Mouse (Mus musculus): ENCODE measurements around the gene Rasgrp4.
"Not testable (repeated sequence)": the region's sequence is repeated elsewhere in the genome, so short reads cannot be mapped to it uniquely, and the experiment has no call there.

Gene Rasgrp4

GRCm38 (mm10) chr7:29134693-29135386 is at the start of gene Rasgrp4:
Gene Rasgrp4 (plus strand): TSS chr7:29134851.
- DNase-seq (ENCODE audit: low spot score): no peak

- no peak for DNase-seq (ENCODE audit: low spot score)
Observed at GRCm38 (mm10) chr7:29085981-29086380, 48.7 kb upstream of the Rasgrp4 start.

- no peak for DNase-seq (ENCODE audit: low spot score)
Observed at GRCm38 (mm10) chr7:29086902-29087301, 47.7 kb upstream of the Rasgrp4 start.

- DNase-seq (ENCODE audit: low spot score): no peak
Observed at GRCm38 (mm10) chr7:29088817-29089216, 45.8 kb upstream of the Rasgrp4 start.

GRCm38 (mm10) chr7:29097131-29097530 is 37.5 kb upstream of the Rasgrp4 start:
- DNase-seq (ENCODE audit: low spot score): no peak

GRCm38 (mm10) chr7:29101286-29102017 is 33.2 kb upstream of the Rasgrp4 start:
- DNase-seq (ENCODE audit: low spot score): no peak

GRCm38 (mm10) chr7:29108992-29109955 is 25.4 kb upstream of the Rasgrp4 start:
- DNase-seq (ENCODE audit: low spot score): no peak

- DNase-seq (ENCODE audit: low spot score): no peak
Observed at GRCm38 (mm10) chr7:29118142-29118851, 16.4 kb upstream of the Rasgrp4 start.

GRCm38 (mm10) chr7:29119526-29119925 is 15.1 kb upstream of the Rasgrp4 start:
- DNase-seq (ENCODE audit: low spot score): no peak

- DNase-seq (ENCODE audit: low spot score): no peak
Observed at GRCm38 (mm10) chr7:29122821-29123220, 11.8 kb upstream of the Rasgrp4 start.

GRCm38 (mm10) chr7:29123531-29124358 is 10.9 kb upstream of the Rasgrp4 start:
- DNase-seq (ENCODE audit: low spot score): no peak

GRCm38 (mm10) chr7:29124970-29125369 is 9.7 kb upstream of the Rasgrp4 start, which contains the start of gene Ryr1:
Gene Ryr1 (minus strand): TSS chr7:29125179.
- no peak for DNase-seq (ENCODE audit: low spot score)

- no peak for DNase-seq (ENCODE audit: low spot score)
Observed at GRCm38 (mm10) chr7:29126173-29126915, 8.3 kb upstream of the Rasgrp4 start.

GRCm38 (mm10) chr7:29128725-29129124 is 5.9 kb upstream of the Rasgrp4 start:
- no peak for DNase-seq (ENCODE audit: low spot score)

GRCm38 (mm10) chr7:29134230-29134629 is 421 bp upstream of the Rasgrp4 start:
- no peak for DNase-seq (ENCODE audit: low spot score)

GRCm38 (mm10) chr7:29137429-29137828 is 2.8 kb downstream of the Rasgrp4 start:
- DNase-seq (ENCODE audit: low spot score): no peak

GRCm38 (mm10) chr7:29139237-29139636 is 4.6 kb downstream of the Rasgrp4 start:
- DNase-seq (ENCODE audit: low spot score): not testable (repeated sequence)

- no peak for DNase-seq (ENCODE audit: low spot score)
Observed at GRCm38 (mm10) chr7:29141416-29141815, 6.8 kb downstream of the Rasgrp4 start.

- no peak for DNase-seq (ENCODE audit: low spot score)
Observed at GRCm38 (mm10) chr7:29144006-29144405, 9.4 kb downstream of the Rasgrp4 start.
